Mouse (Mus musculus) lung, adult 2 months (tissue): ENCODE measurements around the gene Wfdc18. TPM values are rescaled to one million over a fixed set of nuclear protein-coding genes. Genes with fewer than 3 reads are reported as not detected.

Source experiments
- DNase-seq: peaks from one replicate; pipeline ENCODE4 v3.0.0; 2022
- H3K4me1 ChIP-seq: fragments of 200-500 bp; 2 replicates; pipeline ENCODE4 v1.6.1; 2011; ENCODE audit warnings: low read length; ENCODE audit not compliant: control insufficient read depth, insufficient read depth
- H3K4me3 ChIP-seq: fragments of 200-500 bp; replicated peaks from 2 replicates; pipeline ENCODE3; 2011; ENCODE audit warnings: low read depth, mild to moderate bottlenecking, control low read depth, low read length; ENCODE audit errors: extremely low read depth
- CTCF ChIP-seq: fragments of 200-500 bp; IDR thresholded peaks from 2 replicates; pipeline ENCODE4 v1.5.1; 2011; ENCODE audit warnings: mild to moderate bottlenecking, low read length, control low read depth; ENCODE audit not compliant: insufficient read depth
- POLR2A ChIP-seq: fragments of 200-500 bp; IDR thresholded peaks from 2 replicates; pipeline ENCODE4 v1.6.1; 2011; ENCODE audit warnings: low read depth, mild to moderate bottlenecking, control low read depth, low read length, borderline replicate concordance; ENCODE audit errors: extremely low read depth
- WGBS: fragments of 180-500 bp; shearing (Covaris S2); methylation state at CpG from one replicate; pipeline ENCODE4 v1.1.7; 2018; 5-methylcytosine and 5-hydroxymethylcytosine counted together
- polyA plus RNA-seq: library from polyadenylated mRNA; depleted of rRNA; stranded (reverse); fragments of >200 nt; gene quantifications from 2 replicates; pipeline ENCODE4 v1.2.3, GENCODE M21; 2012; rRNA removed

The Wfdc18 gene
- not detected in 2 replicates for polyA plus RNA-seq

DNA sequence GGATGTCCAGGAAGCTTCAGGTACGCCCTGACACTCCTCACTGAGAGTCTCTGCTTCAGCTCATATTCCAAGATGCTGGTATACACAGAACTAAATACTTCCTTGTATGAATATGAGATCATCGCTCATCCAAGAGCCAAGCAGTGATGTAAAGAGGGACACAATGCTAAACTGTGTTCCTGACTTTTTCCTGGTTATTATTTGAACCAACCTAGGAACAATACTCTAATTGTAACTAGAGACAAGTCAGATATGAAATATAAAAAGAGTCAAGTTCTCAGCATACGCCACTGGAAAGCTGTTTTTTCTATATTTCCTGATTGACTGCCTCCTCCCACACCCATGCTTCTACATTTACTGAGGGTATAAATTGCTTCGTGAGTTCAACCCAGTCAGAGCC is at the start of gene Wfdc18:
Wfdc18 (plus strand) TSS at position 301 of the 400 bp plus-strand sequence.
- DNase-seq: no peak
- H3K4me1 ChIP-seq: no peaks in the 10 kb centered on the region
- H3K4me3 ChIP-seq: no peak within 1 kb of the TSS
- whole genome bisulfite sequencing: 68% methylated on average over 4 of the region's 4 CpGs
- TF ChIP-seq CTCF: no peak
- TF ChIP-seq POLR2A: no peak

DNA sequence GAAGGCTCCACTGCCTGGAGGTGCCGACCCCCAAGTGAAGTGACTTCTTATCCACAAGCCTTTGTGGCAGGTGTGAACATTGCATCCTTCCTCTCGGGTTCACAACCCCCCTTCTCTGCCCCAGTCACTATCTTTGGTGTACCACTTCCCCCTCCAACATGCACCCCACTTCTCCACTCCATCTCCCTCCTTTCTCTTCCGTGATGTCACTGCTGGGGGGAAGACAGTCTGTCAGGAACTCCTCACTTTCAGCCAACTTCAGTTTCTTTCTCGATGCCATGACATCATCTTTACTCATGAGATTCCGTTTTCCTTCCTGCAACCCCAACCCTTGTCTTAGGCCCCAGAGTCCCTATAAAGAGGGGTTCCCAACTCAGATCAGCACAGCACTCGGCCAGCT is 46.6 kb upstream of the Wfdc18 start, which contains the start of gene Ccl4:
Ccl4 (plus strand) TSS at position 381 of the 400 bp plus-strand sequence.
- Histone ChIP-seq H3K4me1 (no peaks in the 10 kb centered on the region), H3K4me3 (no peak within 1 kb of the TSS)
- TF ChIP-seq POLR2A (no peak), CTCF (no peak)
- no peak for DNase-seq
- 51% methylated on average over 6 of the region's 6 CpGs for WGBS

- no peak for DNase-seq
- H3K4me1 ChIP-seq: no peaks in the 10 kb centered on the region
- TF ChIP-seq CTCF (no peak), POLR2A (no peak)
- H3K4me3 ChIP-seq: no peak overlapping the region
- WGBS: 41% methylated on average over 5 of the region's 5 CpGs
Measured at GRCm38 (mm10) chr11:83663532-83663931, 45.3 kb upstream of the Wfdc18 start.

DNA sequence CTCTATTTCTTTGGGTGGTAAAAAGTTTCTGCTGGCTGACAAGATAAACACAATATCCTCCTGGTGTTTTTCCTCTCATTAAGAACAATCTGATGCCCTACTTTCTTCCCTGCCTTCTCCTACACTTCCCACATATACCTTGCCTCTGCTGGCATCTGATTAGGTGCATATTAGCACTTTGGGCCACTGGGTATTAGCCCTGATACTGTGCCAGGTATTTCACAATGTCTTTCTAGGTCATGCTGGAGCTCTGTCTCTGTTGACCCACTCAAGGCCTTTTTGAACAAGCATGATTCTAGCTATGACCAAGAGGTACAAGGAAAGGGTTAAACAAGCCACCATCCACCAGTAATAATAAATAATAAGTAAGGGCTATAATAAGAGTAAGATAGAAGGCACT is 37.1 kb upstream of the Wfdc18 start:
- DNase-seq: no peak
- no peaks in the 10 kb centered on the region for H3K4me1 ChIP-seq
- TF ChIP-seq POLR2A (no peak), CTCF (no peak)
- no peak overlapping the region for H3K4me3 ChIP-seq

- DNase-seq: no peak
- H3K4me3 ChIP-seq: no peak overlapping the region
- H3K4me1 ChIP-seq: no peaks in the 10 kb centered on the region
- TF ChIP-seq POLR2A (no peak), CTCF (no peak)
- WGBS: 82% methylated on average over 1 of the region's 1 CpGs
Measured at GRCm38 (mm10) chr11:83675665-83676064, 33.1 kb upstream of the Wfdc18 start.

GRCm38 (mm10) chr11:83689918-83690317 is 18.9 kb upstream of the Wfdc18 start:
- TF ChIP-seq POLR2A (no peak), CTCF (no peak)
- WGBS: 81% methylated on average over 1 of the region's 1 CpGs

GRCm38 (mm10) chr11:83692008-83692407 is 16.8 kb upstream of the Wfdc18 start:
- H3K4me3 ChIP-seq: no peak overlapping the region
- no peak for TF ChIP-seq CTCF
- TF ChIP-seq POLR2A: no peak
- 56% methylated on average over 1 of the region's 1 CpGs for WGBS
- no peaks in the 10 kb centered on the region for H3K4me1 ChIP-seq
- DNase-seq: no peak

More at GRCm38 (mm10) chr11:83689918-83690317, 18.9 kb upstream of the Wfdc18 start:
- Histone ChIP-seq H3K4me1 (no peaks in the 10 kb centered on the region), H3K4me3 (no peak overlapping the region)
- DNase-seq: no peak

DNA sequence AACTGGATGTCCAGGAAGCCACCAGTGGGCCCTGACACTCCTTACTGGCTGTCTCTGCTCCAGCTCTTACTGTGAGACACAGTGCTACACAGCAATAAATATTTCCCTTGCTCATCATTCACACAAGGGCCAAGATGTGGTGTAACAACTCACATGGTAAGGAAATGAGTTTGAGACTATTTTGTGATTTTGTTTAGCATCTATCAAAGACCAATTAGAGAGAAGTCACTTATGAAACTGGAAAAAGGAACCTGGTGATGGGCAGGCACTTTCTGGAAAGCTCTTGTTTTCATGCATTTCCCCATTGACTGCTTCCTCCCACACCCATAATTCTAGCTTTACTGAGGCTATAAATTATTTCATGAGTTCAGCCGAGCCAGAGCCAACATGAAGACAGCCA is 5.1 kb upstream of the Wfdc18 start, which contains the start of gene Wfdc17:
Wfdc17 (plus strand) TSS at position 287 of the 400 bp plus-strand sequence.
- 32% methylated on average over 1 of the region's 1 CpGs for WGBS

GRCm38 (mm10) chr11:83709683-83710082 is 868 bp downstream of the Wfdc18 start:
- H3K4me3 ChIP-seq: no peak overlapping the region
- TF ChIP-seq POLR2A (no peak), CTCF (no peak)
- DNase-seq: no peak
- no peaks in the 10 kb centered on the region for H3K4me1 ChIP-seq
- 79% methylated on average over 5 of the region's 5 CpGs for WGBS

More for the DNA sequence above, 5.1 kb upstream of the Wfdc18 start, which contains the start of gene Wfdc17:
- no peak for DNase-seq
- Histone ChIP-seq H3K4me3 (no peak within 1 kb of the TSS), H3K4me1 (no peaks in the 10 kb centered on the region)
- no peak for TF ChIP-seq POLR2A
- no peak for TF ChIP-seq CTCF

GRCm38 (mm10) chr11:83712671-83713070 is 3.9 kb downstream of the Wfdc18 start:
- TF ChIP-seq CTCF: no peak
- no peak for TF ChIP-seq POLR2A
- no peaks in the 10 kb centered on the region for H3K4me1 ChIP-seq
- DNase-seq: no peak
- no peak overlapping the region for H3K4me3 ChIP-seq
- 58% methylated on average over 1 of the region's 1 CpGs for WGBS

DNA sequence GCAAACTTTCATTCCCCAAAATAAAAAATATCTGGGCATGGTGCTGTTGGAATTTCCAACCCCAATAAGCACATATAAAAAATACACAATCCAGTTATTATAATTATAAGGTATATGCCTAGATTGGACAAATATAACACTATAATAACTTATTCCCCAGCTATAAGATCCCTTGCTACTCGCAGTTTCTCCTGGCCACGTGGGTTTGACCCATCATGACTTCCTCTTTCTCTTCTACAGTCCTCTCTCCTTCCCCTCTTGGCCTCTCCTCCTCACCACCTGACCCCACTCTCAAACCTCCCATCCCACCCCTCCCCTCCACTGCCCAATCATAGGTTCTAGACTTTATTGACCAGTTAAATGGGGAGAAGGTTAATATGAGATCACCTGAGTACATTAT is 5.1 kb downstream of the Wfdc18 start:
- DNase-seq: no peak
- no peaks in the 10 kb centered on the region for H3K4me1 ChIP-seq
- H3K4me3 ChIP-seq: no peak overlapping the region
- WGBS: 61% methylated on average over 2 of the region's 2 CpGs
- TF ChIP-seq POLR2A: no peak
- no peak for TF ChIP-seq CTCF

DNA sequence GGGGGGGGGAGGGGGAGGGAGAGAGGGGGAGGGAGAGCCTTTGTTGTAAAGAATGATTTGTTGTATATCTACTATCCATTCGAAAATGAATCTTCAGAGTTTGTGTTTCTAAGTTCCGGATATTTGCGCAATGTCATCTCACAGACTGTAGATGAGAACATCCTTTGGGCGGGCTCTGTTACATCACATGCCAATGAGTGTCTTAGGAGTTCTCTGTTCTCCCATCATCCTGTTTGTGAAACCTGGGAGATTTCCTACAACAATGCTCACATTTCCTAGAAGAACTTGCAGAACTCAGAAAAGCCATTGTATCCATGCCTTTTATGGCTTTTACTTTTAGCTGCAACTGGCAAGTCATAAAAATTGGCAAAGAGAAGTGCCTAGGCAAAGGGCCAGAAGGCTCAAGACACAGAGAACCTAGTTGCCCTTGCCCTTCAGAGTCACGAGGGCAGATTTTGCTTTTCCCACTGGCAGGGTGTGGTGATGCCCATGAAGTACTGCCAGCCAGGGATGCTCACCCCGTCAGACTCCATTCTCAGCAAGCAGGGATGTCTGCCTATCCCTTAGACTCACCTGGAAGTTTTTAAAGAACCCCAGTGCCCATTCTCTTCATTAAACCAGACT is 8.3 kb downstream of the Wfdc18 start:
- no peak for TF ChIP-seq CTCF
- TF ChIP-seq POLR2A: no peak
- H3K4me3 ChIP-seq: no peak overlapping the region
- H3K4me1 ChIP-seq: no peaks in the 10 kb centered on the region
- no peak for DNase-seq
- 74% methylated on average over 6 of the region's 6 CpGs for WGBS
